Mouse (Mus musculus) layer of hippocampus, postnatal 25 days (tissue): ENCODE results near the gene Scn4a. TPM values are rescaled to one million over a fixed set of nuclear protein-coding genes. Genes with fewer than 3 reads are reported as not detected.

Experiments
- DNase-seq, 2 experiments: peaks; one replicate each; pipeline ENCODE4 v3.0.0; 2022; ENCODE audit warnings: mixed read lengths in 2 of 2, low spot score in 1 of 2; ENCODE audit errors: extremely low spot score in 1 of 2
- total RNA-seq, 2 experiments: library from RNA; stranded (reverse); gene quantifications; 2 replicates each; pipeline ENCODE4 v1.2.3; 2021

Gene Scn4a
- total RNA-seq, 2 experiments from 2014 or later = 0.05 TPM; not detected in 1

DNA sequence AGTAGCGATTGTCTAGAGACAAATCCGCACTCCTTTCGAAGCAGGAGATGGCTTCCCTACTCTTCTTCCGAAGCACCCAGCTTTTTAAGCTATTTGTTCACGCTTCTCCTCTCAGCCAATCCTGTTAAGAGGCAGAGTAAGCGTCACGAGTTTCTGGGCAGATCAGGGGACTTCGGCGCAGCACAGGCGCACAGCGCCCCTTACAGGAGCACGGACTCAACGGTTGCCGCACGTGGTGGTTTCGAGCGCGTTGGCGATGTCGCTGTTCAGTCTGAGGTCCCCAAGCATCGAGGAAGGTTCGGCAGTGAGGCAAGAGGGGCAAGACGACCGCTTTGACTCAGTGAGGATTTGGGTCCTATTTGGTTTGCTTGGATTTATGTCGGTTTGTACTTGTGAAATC lies 76.6 kb downstream of the Scn4a start, which contains the start of gene Tcam1:
Gene Tcam1 (plus strand): TSS at position 219 of the 400 bp plus-strand sequence.
- DNase-seq = peak; percentile 90 to 98

DNA sequence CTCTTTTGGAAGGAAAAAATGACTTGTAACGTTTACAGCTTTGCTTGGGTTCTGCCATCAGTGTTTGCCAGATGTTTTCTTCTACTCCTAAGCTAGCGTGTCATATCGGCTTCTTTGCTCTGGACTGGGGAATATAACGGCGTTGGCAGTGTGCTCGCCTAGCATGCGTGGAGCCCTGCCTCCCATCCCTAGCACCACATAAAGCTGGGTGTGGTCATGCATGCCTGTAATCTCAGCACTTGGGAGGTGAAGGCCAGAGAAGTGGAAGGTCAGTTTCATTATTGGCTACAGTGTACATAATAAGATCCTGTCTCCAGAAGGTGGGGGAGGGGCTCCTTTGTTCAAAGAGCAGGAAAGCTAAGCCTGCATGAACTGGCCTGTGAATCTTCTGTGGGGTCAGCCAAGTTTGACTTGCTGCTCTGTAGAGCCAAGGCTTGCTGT lies 78.1 kb downstream of the Scn4a start:
- DNase-seq = no peak

DNA sequence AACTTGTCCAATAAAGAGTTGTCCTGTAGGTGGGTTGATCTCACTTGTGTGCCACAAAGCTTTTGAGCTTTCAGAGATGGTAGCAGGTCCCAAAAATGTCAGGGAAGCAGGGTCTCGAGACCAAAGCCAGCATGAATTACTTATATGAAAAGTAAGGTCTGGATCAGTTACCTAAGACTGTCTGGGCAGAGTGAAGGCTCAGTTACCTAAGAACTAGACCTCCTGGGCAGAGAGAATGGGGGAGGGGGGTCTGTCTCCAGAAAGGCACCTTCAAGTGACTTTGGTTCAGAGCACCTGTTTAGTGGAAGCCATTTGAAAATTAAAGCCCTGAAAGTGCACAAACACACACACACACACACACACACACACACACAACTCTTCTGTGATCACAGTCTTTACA lies 78.7 kb downstream of the Scn4a start:
- DNase-seq = no peak

DNA sequence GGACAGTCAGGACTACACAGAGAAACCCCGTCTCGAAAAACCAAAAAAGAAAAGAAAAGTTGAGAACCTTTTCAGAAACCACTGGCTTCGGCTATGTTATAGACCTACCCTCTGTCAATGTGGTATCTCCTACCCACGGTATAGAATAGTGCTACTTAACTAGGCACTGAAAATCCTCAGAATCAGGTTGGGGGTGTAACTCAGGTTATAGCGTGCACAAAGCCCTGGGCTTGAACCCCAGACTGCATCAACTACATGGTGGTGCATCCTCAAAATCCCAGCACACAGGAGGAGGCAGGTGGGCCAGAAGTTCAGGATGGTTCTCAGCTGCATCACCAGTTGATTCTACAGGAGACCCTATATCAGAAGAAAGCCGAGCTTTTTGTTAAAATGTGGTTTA lies 79.3 kb downstream of the Scn4a start:
- DNase-seq = no peak

DNA sequence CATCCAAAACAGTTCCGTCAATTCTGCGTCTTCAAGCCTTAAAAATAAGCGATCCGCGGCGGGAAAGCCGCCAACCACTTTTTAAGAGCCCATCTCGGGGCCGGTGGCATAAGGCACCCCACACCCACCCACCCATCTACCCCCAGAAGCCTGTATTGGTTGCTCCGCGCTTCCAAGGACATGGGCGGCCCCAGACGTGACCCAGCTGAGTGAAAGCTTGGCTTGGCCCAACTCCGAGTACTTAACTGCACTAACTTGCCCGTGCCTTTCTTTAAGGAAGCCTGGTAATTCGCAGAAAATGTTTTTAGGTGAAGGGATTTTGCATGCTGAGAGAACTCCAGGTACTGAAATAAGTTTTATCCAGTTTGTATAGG lies 79.8 kb downstream of the Scn4a start:
- DNase-seq = no peak

DNA sequence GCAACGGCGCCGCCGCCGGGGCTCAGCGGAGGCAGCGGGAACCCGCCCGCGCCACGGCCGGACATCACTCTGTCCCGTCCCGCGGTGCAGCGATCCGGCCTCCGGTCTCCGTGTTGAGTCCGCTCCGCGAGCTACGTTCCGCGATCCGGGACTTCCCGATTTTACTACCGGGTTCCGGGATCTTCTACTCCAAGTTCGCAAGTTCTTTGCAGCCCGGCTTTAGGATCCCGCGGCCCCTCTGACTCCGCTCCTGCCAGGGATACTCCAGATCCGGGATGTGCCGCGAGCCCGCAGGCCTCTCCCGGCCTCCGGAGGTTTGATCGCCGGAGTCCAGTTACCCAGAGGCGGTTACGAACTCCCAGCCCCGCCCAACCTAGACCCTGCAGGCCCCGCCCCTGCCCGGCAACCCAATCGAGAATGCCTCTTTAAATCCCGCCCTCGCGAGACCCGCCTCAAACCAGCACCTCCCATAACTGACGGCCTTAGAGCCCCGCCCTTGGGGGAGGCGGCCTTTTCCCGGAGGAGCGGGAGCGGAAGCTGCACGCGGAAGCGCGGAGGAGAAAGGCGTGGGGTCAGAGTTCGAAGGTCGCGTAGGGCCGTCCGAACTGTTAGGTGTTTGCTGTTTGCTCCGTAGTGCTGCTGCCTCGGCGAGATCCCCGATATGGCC lies 80.3 kb downstream of the Scn4a start, which contains the start of gene Smarcd2:
Gene Smarcd2 (minus strand): TSS at position 329 of the 667 bp plus-strand sequence.
- peak; percentile 92 to 94 for DNase-seq

DNA sequence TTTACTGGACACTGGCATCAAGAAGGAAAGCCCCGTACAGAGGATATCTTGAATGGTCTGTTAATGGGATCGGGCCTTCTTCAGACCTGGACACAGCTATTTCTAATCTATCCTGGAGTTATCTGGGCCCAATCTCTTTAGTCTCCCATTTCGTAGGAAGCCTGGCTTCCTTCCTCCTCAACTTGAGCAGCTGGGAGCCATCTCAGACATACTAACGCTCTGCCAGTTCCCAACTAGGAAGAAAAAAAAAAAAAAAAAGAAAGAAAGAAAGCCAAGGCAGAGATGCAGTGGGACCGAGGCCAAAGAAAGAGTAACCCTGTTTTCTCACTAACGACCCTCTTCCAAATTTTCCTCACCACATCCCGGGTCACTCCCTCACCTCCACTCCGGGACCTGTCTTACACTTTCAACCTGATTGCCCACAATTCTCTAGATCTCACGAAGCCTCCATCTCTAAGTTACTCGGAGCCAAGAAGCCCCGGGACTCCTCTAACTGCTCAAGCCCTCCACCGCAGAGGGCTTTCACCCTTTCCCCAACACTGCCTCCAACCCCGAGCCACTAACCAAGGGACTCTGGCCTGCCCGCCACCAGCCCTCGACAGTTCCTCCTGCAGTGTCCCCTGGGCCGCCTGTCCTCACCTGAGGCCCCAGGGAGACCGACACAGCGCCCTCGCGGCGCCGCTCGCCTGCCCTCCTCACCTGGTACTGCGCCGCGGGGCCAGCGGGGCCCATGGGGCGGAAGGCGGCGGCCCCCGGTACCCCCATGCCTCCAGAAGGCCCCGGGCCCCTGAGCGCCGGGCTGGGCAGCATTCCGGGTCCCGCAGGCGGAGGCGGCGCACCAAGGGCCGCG lies 81.1 kb downstream of the Scn4a start:
- DNase-seq = no peak

DNA sequence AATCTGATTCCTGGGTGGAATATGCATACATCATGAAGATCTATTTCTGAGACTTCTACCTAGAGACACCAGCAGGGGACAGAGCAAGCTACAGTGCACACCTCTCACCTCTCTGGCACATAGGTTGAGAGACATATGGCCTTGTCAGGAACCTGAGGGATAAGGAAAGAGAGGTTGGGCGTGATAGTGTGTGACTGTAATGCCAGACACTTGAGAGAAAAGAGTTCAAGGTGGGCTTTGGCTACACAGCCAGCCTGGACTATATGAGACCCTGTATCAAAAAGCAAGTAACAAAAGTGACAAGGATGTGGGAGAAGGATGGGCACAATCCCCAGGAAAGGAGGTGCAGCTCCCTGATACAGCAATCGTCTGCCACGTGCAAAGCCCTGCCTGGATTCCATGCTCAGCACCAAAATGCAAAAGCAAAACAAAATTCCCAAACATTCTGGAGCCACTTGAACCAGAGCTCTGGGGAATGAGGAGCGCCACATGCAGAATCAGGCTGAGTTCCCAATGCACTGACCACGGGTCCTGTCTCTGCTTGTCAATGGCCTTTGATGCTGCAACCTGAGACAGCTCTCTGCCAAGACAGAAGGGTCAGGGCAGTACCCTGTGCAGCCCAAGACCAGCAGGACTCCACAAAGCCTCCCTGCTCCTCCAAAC lies 81.8 kb downstream of the Scn4a start:
- no peak for DNase-seq

DNA sequence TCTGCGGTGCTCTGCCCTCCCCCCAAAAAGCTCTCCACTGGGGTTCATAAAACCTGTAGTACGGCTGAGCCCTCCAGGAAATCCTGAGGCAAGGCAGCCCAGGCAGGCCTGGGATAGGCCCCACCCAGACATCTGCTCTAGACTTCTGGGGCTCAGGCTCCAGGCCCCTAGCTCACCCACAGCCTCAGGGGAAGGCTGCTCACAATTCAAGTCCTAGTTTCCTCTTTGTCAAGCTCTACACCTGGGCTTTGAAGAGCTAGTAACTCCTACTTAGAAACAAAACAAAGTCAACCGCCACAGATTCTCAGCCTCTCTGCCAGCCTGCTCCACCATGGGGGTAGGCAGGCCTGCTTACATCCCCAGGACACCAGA lies 84.0 kb downstream of the Scn4a start:
- no peak for DNase-seq

Other genes with a start within 250 kb of the Scn4a start
- not detected for gene Gm10840, start 192.4 kb downstream of the Scn4a start, total RNA-seq
- gene Limd2, start 192.4 kb downstream of the Scn4a start, total RNA-seq = 100 to 1,000 TPM; 149 to 156 TPM
- gene Strada, start 151.1 kb downstream of the Scn4a start, total RNA-seq = 10 to 100 TPM; 27.1 to 33.4 TPM
- 10 to 100 TPM; 84.9 to 93.9 TPM for gene Ccdc47, start 136.9 kb downstream of the Scn4a start, total RNA-seq
- gene Ddx42, start 136.4 kb downstream of the Scn4a start, total RNA-seq = 10 to 100 TPM; 64.5 to 74.1 TPM
- 10 to 100 TPM; 29.9 to 32.8 TPM for gene Ftsj3, start 97.2 kb downstream of the Scn4a start, total RNA-seq
- gene Psmc5, start 97.1 kb downstream of the Scn4a start, total RNA-seq = 100 to 1,000 TPM; 148 to 174 TPM
- gene Smarcd2, start 80.3 kb downstream of the Scn4a start, total RNA-seq = 10 to 100 TPM; 24.7 to 26.1 TPM
- under 1 TPM; 0.19 to 0.22 TPM for gene Tcam1, start 76.6 kb downstream of the Scn4a start, total RNA-seq
- not detected for gene Gh, start 51.4 kb downstream of the Scn4a start, total RNA-seq
- under 1 TPM in 1 of 2 experiments, not detected in 1; 0.31 TPM for gene Cd79b, start 38.5 kb downstream of the Scn4a start, total RNA-seq
- not detected for gene Prr29, start 12.2 kb upstream of the Scn4a start, total RNA-seq
- 1 to 10 TPM; 2.8 to 3.3 TPM for gene Icam2, start 34.8 kb upstream of the Scn4a start, total RNA-seq
- gene Ern1, start 134.6 kb upstream of the Scn4a start, total RNA-seq = 1 to 10 TPM; 8.9 TPM